Mouse (Mus musculus) bone marrow, adult 2 months (tissue): ENCODE results near the gene Rpl36a-ps1.

Source experiments
- CTCF ChIP-seq: fragments of 200-500 bp; IDR thresholded peaks from 2 replicates; pipeline ENCODE4 v1.5.1; 2011; ENCODE audit warnings: low read length, control low read depth; ENCODE audit not compliant: control insufficient read depth, insufficient read depth
- POLR2A ChIP-seq: fragments of 200-500 bp; IDR thresholded peaks from 2 replicates; pipeline ENCODE4 v1.6.1; 2011; ENCODE audit warnings: low read depth, mild to moderate bottlenecking, control low read depth, low read length, borderline replicate concordance; ENCODE audit not compliant: control insufficient read depth

- TF ChIP-seq CTCF (no peak), POLR2A (no peak)
Measured at GRCm38 (mm10) chr14:98958978-98959658, 35.0 kb downstream of the Rpl36a-ps1 start.
